Mouse (Mus musculus) C2C12 (cell line): ENCODE measurements at regions not wholly inside any gene's neighbourhood (a gene's known extent, or its start where the extent isn't known, plus 50 kb on each side); places are given as distances from the start of the nearest gene placed in this dataset.

Experiments
- H3K27me3 ChIP-seq: one replicate; pipeline ENCODE4 v1.6.1; 2011; ENCODE audit not compliant: control insufficient read depth, insufficient read depth, insufficient read length
- H3K36me3 ChIP-seq: one replicate; pipeline ENCODE4 v1.6.1; 2011; ENCODE audit not compliant: control insufficient read depth, insufficient read depth
- H3K4me3 ChIP-seq: one replicate; pipeline ENCODE4 v1.5.1; 2011; ENCODE audit warnings: mild to moderate bottlenecking, control low read depth; ENCODE audit not compliant: poor library complexity, insufficient read depth, severe bottlenecking
- H3K79me2 ChIP-seq: one replicate; pipeline ENCODE4 v1.6.1; 2011; ENCODE audit not compliant: control insufficient read depth, insufficient read depth
- H3K79me3 ChIP-seq: one replicate; pipeline ENCODE4 v1.6.1; 2011; ENCODE audit warnings: low read depth, control low read depth
- H3ac ChIP-seq: one replicate; pipeline ENCODE3; 2011; ENCODE audit warnings: low read depth; ENCODE audit not compliant: control insufficient read depth, insufficient read length
- CEBPB ChIP-seq: IDR thresholded peaks from one replicate; pipeline ENCODE4 v1.6.1; 2011; ENCODE audit warnings: low read depth, mild to moderate bottlenecking, control low read depth, moderate library complexity
- CTCF ChIP-seq: IDR thresholded peaks from one replicate; pipeline ENCODE4 v1.5.1; 2011; ENCODE audit not compliant: control insufficient read depth, insufficient read depth, insufficient read length
- FOSL1 ChIP-seq: IDR thresholded peaks from one replicate; pipeline ENCODE4 v1.8.0; 2011; ENCODE audit warnings: mild to moderate bottlenecking, low read length; ENCODE audit not compliant: poor library complexity, insufficient read depth, severe bottlenecking
- MAX ChIP-seq: IDR thresholded peaks from one replicate; pipeline ENCODE4 v1.6.1; 2011; ENCODE audit warnings: mild to moderate bottlenecking, control low read depth
- MYOD1 ChIP-seq: IDR thresholded peaks from one replicate; pipeline ENCODE4 v1.6.1; 2011; ENCODE audit warnings: low read depth; ENCODE audit not compliant: control insufficient read depth, insufficient read length
- MYOG ChIP-seq: IDR thresholded peaks from one replicate; pipeline ENCODE4 v1.6.1; 2011; ENCODE audit not compliant: control insufficient read depth, insufficient read length; ENCODE audit errors: extremely low read depth
- USF1 ChIP-seq: IDR thresholded peaks from one replicate; pipeline ENCODE4 v1.6.1; 2011; ENCODE audit warnings: low read depth, mild to moderate bottlenecking, control low read depth, moderate library complexity

GRCm38 (mm10) chr9:59182490-59182889 is 108.9 kb upstream of the Adpgk start:
- Histone ChIP-seq H3K79me3 (no peaks in the 10 kb centered on the region), H3ac (no peak overlapping the region), H3K36me3 (no peaks in the 10 kb centered on the region), H3K27me3 (peaks cover 4% of the 10 kb centered on the region), H3K4me3 (no peak overlapping the region), H3K79me2 (no peaks in the 10 kb centered on the region)
- TF ChIP-seq MYOG (no peak), CEBPB (no peak), MAX (no peak), CTCF (no peak), USF1 (no peak), MYOD1 (no peak), FOSL1 (no peak)

GRCm38 (mm10) chr9:59171576-59171975 is 119.8 kb upstream of the Adpgk start:
- no peak overlapping the region for H3ac ChIP-seq
- H3K79me2 ChIP-seq = no peaks in the 10 kb centered on the region
- H3K79me3 ChIP-seq = no peaks in the 10 kb centered on the region
- H3K36me3 ChIP-seq = no peaks in the 10 kb centered on the region
- peaks cover 6% of the 10 kb centered on the region for H3K27me3 ChIP-seq
- H3K4me3 ChIP-seq = no peak overlapping the region
- no peak for TF ChIP-seq MYOD1
- TF ChIP-seq MYOG = no peak
- no peak for TF ChIP-seq CEBPB
- TF ChIP-seq FOSL1 = no peak
- no peak for TF ChIP-seq MAX
- no peak for TF ChIP-seq USF1
- no peak for TF ChIP-seq CTCF

- Histone ChIP-seq H3K27me3 (no peaks in the 10 kb centered on the region), H3ac (no peak overlapping the region), H3K79me3 (no peaks in the 10 kb centered on the region), H3K36me3 (no peaks in the 10 kb centered on the region), H3K79me2 (no peaks in the 10 kb centered on the region), H3K4me3 (no peak overlapping the region)
- TF ChIP-seq MAX = no peak
- TF ChIP-seq CTCF = no peak
- TF ChIP-seq CEBPB = no peak
- no peak for TF ChIP-seq FOSL1
- no peak for TF ChIP-seq MYOG
- TF ChIP-seq MYOD1 = no peak
- no peak for TF ChIP-seq USF1
Observed at GRCm38 (mm10) chr9:59163390-59163976, 127.2 kb upstream of the Neo1 start.

GRCm38 (mm10) chr9:59162954-59163353 is 126.7 kb upstream of the Neo1 start:
- no peaks in the 10 kb centered on the region for H3K27me3 ChIP-seq
- H3ac ChIP-seq = no peak overlapping the region

GRCm38 (mm10) chr9:59157663-59158062 is 121.4 kb upstream of the Neo1 start:
- Histone ChIP-seq H3K79me2 (no peaks in the 10 kb centered on the region), H3K4me3 (no peak overlapping the region), H3K27me3 (no peaks in the 10 kb centered on the region), H3ac (no peak overlapping the region), H3K36me3 (no peaks in the 10 kb centered on the region), H3K79me3 (no peaks in the 10 kb centered on the region)
- no peak for TF ChIP-seq CEBPB
- TF ChIP-seq CTCF = no peak
- TF ChIP-seq FOSL1 = no peak
- TF ChIP-seq MAX = no peak
- TF ChIP-seq MYOD1 = no peak
- TF ChIP-seq MYOG = no peak
- TF ChIP-seq USF1 = no peak

More at GRCm38 (mm10) chr9:59162954-59163353, 126.7 kb upstream of the Neo1 start:
- no peaks in the 10 kb centered on the region for H3K79me3 ChIP-seq
- TF ChIP-seq CTCF = no peak
- no peak for TF ChIP-seq MYOD1
- TF ChIP-seq FOSL1 = no peak
- no peak for TF ChIP-seq USF1
- no peak for TF ChIP-seq CEBPB
- no peaks in the 10 kb centered on the region for H3K36me3 ChIP-seq
- H3K4me3 ChIP-seq = no peak overlapping the region
- no peaks in the 10 kb centered on the region for H3K79me2 ChIP-seq

- H3K4me3 ChIP-seq = no peak overlapping the region
- H3K27me3 ChIP-seq = no peaks in the 10 kb centered on the region
- H3K79me2 ChIP-seq = no peaks in the 10 kb centered on the region
- H3K36me3 ChIP-seq = no peaks in the 10 kb centered on the region
- TF ChIP-seq USF1 (no peak), FOSL1 (no peak), MYOG (no peak), MAX (no peak), CEBPB (no peak), CTCF (no peak), MYOD1 (no peak)
- no peaks in the 10 kb centered on the region for H3K79me3 ChIP-seq
- H3ac ChIP-seq = no peak overlapping the region
Observed at GRCm38 (mm10) chr9:59153945-59154344, 117.7 kb upstream of the Neo1 start.
